Mouse (Mus musculus): ENCODE measurements around the gene N4bp1. TPM values are rescaled to one million over a fixed set of nuclear protein-coding genes. Genes with fewer than 3 reads are reported as not detected.

Gene N4bp1
- polyA plus RNA-seq, 1 experiment from 2014 or later = 8.5 TPM

- H3K4me3 ChIP-seq = no peak overlapping the region
- no peaks in the 10 kb centered on the region for H3K9me3 ChIP-seq (replicated peaks)
- no peak overlapping the region for H3K4me2 ChIP-seq
- WGBS = 76% methylated on average over 9 of the region's 9 CpGs
- H3K4me1 ChIP-seq (replicated peaks) = peaks cover 4% of the 10 kb centered on the region
- peak; percentile 84 for ATAC-seq (ENCODE audit: insufficient number of reproducible peaks, low FRiP score)
- H3K27me3 ChIP-seq (replicated peaks) = no peaks in the 10 kb centered on the region
- H3K9ac ChIP-seq = no peak overlapping the region
- H3K27ac ChIP-seq (ENCODE audit: poor library complexity, severe bottlenecking) = no peak overlapping the region; the same call in 1 of the 2 replicates
- no peaks in the 10 kb centered on the region for H3K36me3 ChIP-seq
Observed at GRCm38 (mm10) chr8:86825674-86826448, 59.2 kb downstream of the N4bp1 start.

- H3K4me1 ChIP-seq (replicated peaks) = peaks cover 14% of the 10 kb centered on the region
- no peak overlapping the region for H3K4me2 ChIP-seq
- WGBS = 73% methylated on average over 4 of the region's 4 CpGs
- no peaks in the 10 kb centered on the region for H3K9me3 ChIP-seq (replicated peaks)
- H3K36me3 ChIP-seq = no peaks in the 10 kb centered on the region
- H3K4me3 ChIP-seq = no peak overlapping the region
- no peaks in the 10 kb centered on the region for H3K27me3 ChIP-seq (replicated peaks)
- no peak overlapping the region for H3K9ac ChIP-seq
- no peak overlapping the region for H3K27ac ChIP-seq (ENCODE audit: poor library complexity, severe bottlenecking)
- ATAC-seq (ENCODE audit: insufficient number of reproducible peaks, low FRiP score) = no peak
Observed at GRCm38 (mm10) chr8:86824735-86825134, 60.3 kb downstream of the N4bp1 start.

- H3K4me1 ChIP-seq (replicated peaks) = peaks cover 20% of the 10 kb centered on the region
- H3K27ac ChIP-seq (ENCODE audit: poor library complexity, severe bottlenecking) = peak overlapping the region; percentile 37
- no peak overlapping the region for H3K4me3 ChIP-seq
- ATAC-seq (ENCODE audit: insufficient number of reproducible peaks, low FRiP score) = peak; percentile 77
- H3K9ac ChIP-seq = no peak overlapping the region
- no peak overlapping the region for H3K4me2 ChIP-seq
- 10% methylated on average over 3 of the region's 3 CpGs for WGBS
- H3K9me3 ChIP-seq (replicated peaks) = no peaks in the 10 kb centered on the region; the same call in 1 of the 2 replicates
- H3K36me3 ChIP-seq = no peaks in the 10 kb centered on the region
- H3K27me3 ChIP-seq (replicated peaks) = no peaks in the 10 kb centered on the region
Observed at GRCm38 (mm10) chr8:86820756-86821201, 64.3 kb downstream of the N4bp1 start.

GRCm38 (mm10) chr8:86820186-86820755, 64.8 kb downstream of the N4bp1 start:
- H3K9me3 ChIP-seq (replicated peaks) = no peaks in the 10 kb centered on the region; the same call in 1 of the 2 replicates
- no peak overlapping the region for H3K4me3 ChIP-seq
- peaks cover 20% of the 10 kb centered on the region for H3K4me1 ChIP-seq (replicated peaks)
- 36% methylated on average over 2 of the region's 2 CpGs for WGBS
- no peak overlapping the region for H3K4me2 ChIP-seq
- no peak overlapping the region for H3K9ac ChIP-seq
- H3K27ac ChIP-seq (ENCODE audit: poor library complexity, severe bottlenecking) = peak overlapping the region; percentile 17
- no peaks in the 10 kb centered on the region for H3K36me3 ChIP-seq
- no peaks in the 10 kb centered on the region for H3K27me3 ChIP-seq (replicated peaks)
- 0 out of 2 replicates have a peak, but pooled peaks have one; percentile 2 for ATAC-seq (ENCODE audit: insufficient number of reproducible peaks, low FRiP score)

GRCm38 (mm10) chr8:86819426-86819825, 65.6 kb downstream of the N4bp1 start:
- peak overlapping the region; percentile 9; the same call in 1 of the 2 replicates for H3K27ac ChIP-seq (ENCODE audit: poor library complexity, severe bottlenecking)
- peaks cover 20% of the 10 kb centered on the region for H3K4me1 ChIP-seq (replicated peaks)
- no peak overlapping the region for H3K9ac ChIP-seq
- ATAC-seq (ENCODE audit: insufficient number of reproducible peaks, low FRiP score) = no peak
- 49% methylated on average over 6 of the region's 6 CpGs for WGBS
- H3K27me3 ChIP-seq (replicated peaks) = no peaks in the 10 kb centered on the region
- H3K4me2 ChIP-seq = no peak overlapping the region
- H3K4me3 ChIP-seq = no peak overlapping the region
- no peaks in the 10 kb centered on the region; the same call in 1 of the 2 replicates for H3K9me3 ChIP-seq (replicated peaks)
- no peaks in the 10 kb centered on the region for H3K36me3 ChIP-seq

- no peak overlapping the region for H3K4me2 ChIP-seq
- no peak overlapping the region for H3K9ac ChIP-seq
- no peaks in the 10 kb centered on the region for H3K27me3 ChIP-seq (replicated peaks)
- H3K27ac ChIP-seq (ENCODE audit: poor library complexity, severe bottlenecking) = no peak overlapping the region
- no peaks in the 10 kb centered on the region for H3K9me3 ChIP-seq (replicated peaks)
- H3K4me3 ChIP-seq = no peak overlapping the region
- 85% methylated on average over 15 of the region's 15 CpGs for WGBS
- H3K4me1 ChIP-seq (replicated peaks) = peaks cover 7% of the 10 kb centered on the region; the same call in 1 of the 2 replicates
- H3K36me3 ChIP-seq = no peaks in the 10 kb centered on the region
- no peak for ATAC-seq (ENCODE audit: insufficient number of reproducible peaks, low FRiP score)
Observed at GRCm38 (mm10) chr8:86808990-86809960, 75.8 kb downstream of the N4bp1 start.

- H3K9me3 ChIP-seq (replicated peaks) = no peaks in the 10 kb centered on the region
- 67% methylated on average over 5 of the region's 5 CpGs for WGBS
- H3K4me2 ChIP-seq = no peak overlapping the region
- no peak overlapping the region for H3K4me3 ChIP-seq
- peaks cover 7% of the 10 kb centered on the region; the same call in 1 of the 2 replicates for H3K4me1 ChIP-seq (replicated peaks)
- no peak overlapping the region for H3K9ac ChIP-seq
- H3K27me3 ChIP-seq (replicated peaks) = no peaks in the 10 kb centered on the region
- no peaks in the 10 kb centered on the region for H3K36me3 ChIP-seq
- no peak for ATAC-seq (ENCODE audit: insufficient number of reproducible peaks, low FRiP score)
- H3K27ac ChIP-seq (ENCODE audit: poor library complexity, severe bottlenecking) = no peak overlapping the region
Observed at GRCm38 (mm10) chr8:86808239-86808638, 76.8 kb downstream of the N4bp1 start.

GRCm38 (mm10) chr8:86801988-86802387, 83.1 kb downstream of the N4bp1 start:
- no peaks in the 10 kb centered on the region for H3K27me3 ChIP-seq (replicated peaks)
- WGBS = 22% methylated on average over 6 of the region's 6 CpGs
- peak; percentile 61 for ATAC-seq (ENCODE audit: insufficient number of reproducible peaks, low FRiP score)
- peak overlapping the region; percentile 49; the same call in 1 of the 2 replicates for H3K27ac ChIP-seq (ENCODE audit: poor library complexity, severe bottlenecking)
- H3K9ac ChIP-seq = no peak overlapping the region
- no peak overlapping the region for H3K4me3 ChIP-seq
- no peaks in the 10 kb centered on the region for H3K36me3 ChIP-seq
- no peaks in the 10 kb centered on the region for H3K4me1 ChIP-seq (replicated peaks)
- no peaks in the 10 kb centered on the region for H3K9me3 ChIP-seq (replicated peaks)
- no peak overlapping the region for H3K4me2 ChIP-seq

- H3K4me2 ChIP-seq = no peak overlapping the region
- H3K9ac ChIP-seq = no peak overlapping the region
- WGBS = 48% methylated on average over 4 of the region's 4 CpGs
- H3K9me3 ChIP-seq (replicated peaks) = no peaks in the 10 kb centered on the region
- H3K36me3 ChIP-seq = no peaks in the 10 kb centered on the region
- ATAC-seq (ENCODE audit: insufficient number of reproducible peaks, low FRiP score) = 0 out of 2 replicates have a peak, but pooled peaks have one; percentile 39
- H3K4me1 ChIP-seq (replicated peaks) = no peaks in the 10 kb centered on the region
- H3K27me3 ChIP-seq (replicated peaks) = no peaks in the 10 kb centered on the region
- H3K27ac ChIP-seq (ENCODE audit: poor library complexity, severe bottlenecking) = no peak overlapping the region
- H3K4me3 ChIP-seq = no peak overlapping the region
Observed at GRCm38 (mm10) chr8:86800966-86801365, 84.1 kb downstream of the N4bp1 start.

- 73% methylated on average over 6 of the region's 6 CpGs for WGBS
- Histone ChIP-seq H3K4me1 (replicated peaks) (0 out of 2 replicates have a peak, but pooled peaks cover 4% of the 10 kb centered on the region), H3K9me3 (replicated peaks) (no peaks in the 10 kb centered on the region), H3K27me3 (replicated peaks) (no peaks in the 10 kb centered on the region), H3K9ac (no peak overlapping the region), H3K27ac (ENCODE audit: poor library complexity, severe bottlenecking) (no peak overlapping the region), H3K36me3 (no peaks in the 10 kb centered on the region), H3K4me3 (no peak overlapping the region), H3K4me2 (no peak overlapping the region)
- ATAC-seq (ENCODE audit: insufficient number of reproducible peaks, low FRiP score) = no peak
Observed at GRCm38 (mm10) chr8:86798141-86798540, 86.9 kb downstream of the N4bp1 start.
